Mouse (Mus musculus): ENCODE results near the gene Kcnj14. TPM values are rescaled to one million over a fixed set of nuclear protein-coding genes. Genes with fewer than 3 reads are reported as not detected.

The Kcnj14 gene
- polyA plus RNA-seq, 1 experiment from 2014 or later, result 0.32 TPM

- H3K36me3 ChIP-seq (replicated peaks; ENCODE audit: insufficient read depth, low read length), result no peaks in the 10 kb centered on the region
- peak overlapping the region; percentile 30; the same call in 1 of the 2 replicates for H3K9ac ChIP-seq (replicated peaks)
- TF ChIP-seq EP300 (IDR thresholded peaks at IDR 0.05; ENCODE audit: low read depth), result no peak
- no peak for TF ChIP-seq CTCF (IDR thresholded peaks at IDR 0.05; ENCODE audit: low read depth)
- H3K27me3 ChIP-seq (ENCODE audit: insufficient read depth, low read length), result peaks cover 43% of the 10 kb centered on the region
- ATAC-seq (peak; percentile 54), DNase-seq (peak; percentile 76)
- H3K9me3 ChIP-seq (ENCODE audit: low read length), result no peaks in the 10 kb centered on the region
- peak overlapping the region; percentile 75 for H3K4me2 ChIP-seq (ENCODE audit: low read depth, low read length)
- H3K4me3 ChIP-seq (ENCODE audit: low read depth, low read length), result peak overlapping the region; percentile 32; the same call in 1 of the 2 replicates
- peaks cover 26% of the 10 kb centered on the region for H3K4me1 ChIP-seq (ENCODE audit: insufficient read depth)
- 6% methylated on average over 18 of the region's 25 CpGs for WGBS (ENCODE audit: insufficient replicate concordance)
- H3K27ac ChIP-seq (ENCODE audit: low read depth), result no peak overlapping the region
Measured at GRCm38 (mm10) chr7:45800546-45801204, 23.9 kb downstream of the Kcnj14 start.

- H3K4me2 ChIP-seq (ENCODE audit: low read depth, low read length), result peak overlapping the region; percentile 75
- H3K9me3 ChIP-seq (ENCODE audit: low read length), result no peaks in the 10 kb centered on the region
- H3K27ac ChIP-seq (ENCODE audit: low read depth), result no peak overlapping the region
- peaks cover 26% of the 10 kb centered on the region for H3K4me1 ChIP-seq (ENCODE audit: insufficient read depth)
- peaks cover 44% of the 10 kb centered on the region for H3K27me3 ChIP-seq (ENCODE audit: insufficient read depth, low read length)
- ATAC-seq (no peak), DNase-seq (no peak)
- H3K36me3 ChIP-seq (replicated peaks; ENCODE audit: insufficient read depth, low read length), result no peaks in the 10 kb centered on the region
- H3K4me3 ChIP-seq (ENCODE audit: low read depth, low read length), result peak overlapping the region; percentile 32; the same call in 1 of the 2 replicates
- TF ChIP-seq CTCF (IDR thresholded peaks at IDR 0.05; ENCODE audit: low read depth) (no peak), EP300 (IDR thresholded peaks at IDR 0.05; ENCODE audit: low read depth) (no peak)
- 32% methylated on average over 7 of the region's 7 CpGs for WGBS (ENCODE audit: insufficient replicate concordance)
- H3K9ac ChIP-seq (replicated peaks), result no peak overlapping the region
Measured at GRCm38 (mm10) chr7:45800001-45800400, 24.6 kb downstream of the Kcnj14 start.

DNA sequence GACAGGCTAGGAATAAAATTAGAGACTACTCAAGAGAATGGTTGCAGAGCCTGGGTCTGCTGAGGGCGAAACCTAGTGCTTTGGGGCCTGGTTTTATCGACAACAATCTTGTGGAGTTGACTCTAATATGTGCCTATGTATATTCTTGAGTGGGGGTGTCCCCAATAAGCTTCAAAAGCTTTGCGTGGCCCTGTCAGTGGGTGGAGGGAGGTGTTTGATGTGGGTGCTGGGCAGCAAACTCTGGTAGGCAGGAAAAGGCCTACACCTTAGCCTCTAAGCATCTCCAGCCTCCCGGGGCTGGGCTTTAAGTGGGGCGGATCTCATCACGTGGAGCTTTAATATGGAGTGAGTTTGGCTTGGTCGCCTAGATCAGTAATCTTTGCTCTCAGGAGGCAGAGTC lies 25.7 kb downstream of the Kcnj14 start:
- H3K27ac ChIP-seq (ENCODE audit: low read depth), result no peak overlapping the region
- peaks cover 26% of the 10 kb centered on the region for H3K4me1 ChIP-seq (ENCODE audit: insufficient read depth)
- no peak overlapping the region for H3K9ac ChIP-seq (replicated peaks)
- 52% methylated on average over 7 of the region's 7 CpGs for WGBS (ENCODE audit: insufficient replicate concordance)
- ATAC-seq (no peak), DNase-seq (no peak)
- no peaks in the 10 kb centered on the region for H3K36me3 ChIP-seq (replicated peaks; ENCODE audit: insufficient read depth, low read length)
- H3K4me3 ChIP-seq (ENCODE audit: low read depth, low read length), result peak overlapping the region; percentile 49; the same call in 1 of the 2 replicates
- H3K27me3 ChIP-seq (ENCODE audit: insufficient read depth, low read length), result peaks cover 48% of the 10 kb centered on the region
- TF ChIP-seq EP300 (IDR thresholded peaks at IDR 0.05; ENCODE audit: low read depth), result no peak
- TF ChIP-seq CTCF (IDR thresholded peaks at IDR 0.05; ENCODE audit: low read depth), result no peak
- H3K9me3 ChIP-seq (ENCODE audit: low read length), result no peaks in the 10 kb centered on the region
- H3K4me2 ChIP-seq (ENCODE audit: low read depth, low read length), result peak overlapping the region; percentile 75; the same call in 1 of the 2 replicates

DNA sequence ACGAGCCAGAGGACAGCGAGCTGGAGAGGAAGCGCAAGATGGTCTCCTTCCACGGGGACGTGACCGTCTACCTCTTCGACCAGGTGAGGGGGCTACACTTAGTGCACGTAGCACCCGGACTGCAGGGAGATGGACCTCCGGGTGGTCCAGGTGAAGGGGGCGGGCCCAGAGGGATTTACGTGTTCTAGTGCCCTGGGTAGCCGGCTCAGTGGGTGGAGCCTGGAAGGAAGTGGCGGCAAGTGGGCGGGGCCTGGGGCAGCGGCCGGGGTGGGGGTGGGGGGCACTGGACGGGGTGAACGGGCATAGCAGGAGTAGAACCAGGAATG lies 26.1 kb downstream of the Kcnj14 start:
- Histone ChIP-seq H3K36me3 (replicated peaks; ENCODE audit: insufficient read depth, low read length) (no peaks in the 10 kb centered on the region), H3K4me3 (ENCODE audit: low read depth, low read length) (peak overlapping the region; percentile 49), H3K4me1 (ENCODE audit: insufficient read depth) (peaks cover 26% of the 10 kb centered on the region), H3K9me3 (ENCODE audit: low read length) (no peaks in the 10 kb centered on the region), H3K4me2 (ENCODE audit: low read depth, low read length) (peak overlapping the region; percentile 75), H3K9ac (replicated peaks) (peak overlapping the region; percentile 42; the same call in 1 of the 2 replicates), H3K27me3 (ENCODE audit: insufficient read depth, low read length) (peaks cover 53% of the 10 kb centered on the region), H3K27ac (ENCODE audit: low read depth) (no peak overlapping the region)
- ATAC-seq (no peak), DNase-seq (peak; percentile 43)
- WGBS (ENCODE audit: insufficient replicate concordance), result 2% methylated on average over 19 of the region's 19 CpGs
- TF ChIP-seq EP300 (IDR thresholded peaks at IDR 0.05; ENCODE audit: low read depth) (no peak), CTCF (IDR thresholded peaks at IDR 0.05; ENCODE audit: low read depth) (no peak)

DNA sequence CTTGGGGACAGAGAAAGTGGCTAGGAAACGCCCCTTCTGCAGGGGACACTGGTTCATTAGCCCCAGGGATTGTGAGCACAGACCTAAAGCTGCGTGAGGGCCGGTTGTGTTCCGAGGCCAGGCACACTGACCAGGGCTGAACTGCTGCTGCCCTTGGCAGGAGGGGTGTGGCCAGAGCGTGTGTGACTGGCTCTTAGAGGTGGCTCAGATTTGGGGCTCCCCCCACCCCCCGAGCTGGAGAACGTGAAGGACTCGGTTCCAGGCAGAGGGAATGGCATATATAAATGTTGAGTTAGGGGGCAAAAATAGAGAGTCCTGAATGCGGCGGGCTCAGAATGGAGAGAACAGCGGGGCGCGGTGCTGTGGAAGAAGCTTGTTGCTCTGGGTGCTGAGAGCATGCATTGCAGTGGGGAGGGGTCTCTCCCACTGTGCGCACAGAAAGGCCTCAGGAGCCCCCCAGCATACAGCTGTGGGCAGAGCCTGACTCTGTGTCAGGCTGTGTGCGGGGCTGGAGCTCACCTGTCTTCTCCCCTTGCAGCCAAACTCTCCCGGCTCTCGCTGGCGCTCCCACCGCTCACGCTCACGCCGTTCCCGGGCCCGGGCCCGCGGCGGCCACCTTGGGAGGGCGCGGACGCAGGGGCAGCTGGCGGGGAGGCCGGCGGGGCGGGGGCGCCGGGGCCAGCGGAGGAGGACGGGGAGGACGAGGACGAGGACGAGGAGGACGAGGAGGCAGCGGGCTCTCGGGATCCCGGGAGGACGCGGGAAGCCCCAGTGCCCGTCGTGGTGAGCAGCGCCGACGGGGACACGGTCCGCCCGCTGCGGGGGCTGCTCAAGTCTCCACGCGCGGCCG lies 26.7 kb downstream of the Kcnj14 start:
- Histone ChIP-seq H3K27me3 (ENCODE audit: insufficient read depth, low read length) (peaks cover 53% of the 10 kb centered on the region), H3K4me2 (ENCODE audit: low read depth, low read length) (peak overlapping the region; percentile 75), H3K27ac (ENCODE audit: low read depth) (no peak overlapping the region), H3K9ac (replicated peaks) (peak overlapping the region; percentile 42; the same call in 1 of the 2 replicates), H3K4me3 (ENCODE audit: low read depth, low read length) (peak overlapping the region; percentile 49), H3K36me3 (replicated peaks; ENCODE audit: insufficient read depth, low read length) (no peaks in the 10 kb centered on the region), H3K9me3 (ENCODE audit: low read length) (no peaks in the 10 kb centered on the region), H3K4me1 (ENCODE audit: insufficient read depth) (peaks cover 26% of the 10 kb centered on the region)
- no peak for TF ChIP-seq CTCF (IDR thresholded peaks at IDR 0.05; ENCODE audit: low read depth)
- TF ChIP-seq EP300 (IDR thresholded peaks at IDR 0.05; ENCODE audit: low read depth), result no peak
- 3% methylated on average over 58 of the region's 60 CpGs for WGBS (ENCODE audit: insufficient replicate concordance)
- ATAC-seq (no peak), DNase-seq (no peak)

DNA sequence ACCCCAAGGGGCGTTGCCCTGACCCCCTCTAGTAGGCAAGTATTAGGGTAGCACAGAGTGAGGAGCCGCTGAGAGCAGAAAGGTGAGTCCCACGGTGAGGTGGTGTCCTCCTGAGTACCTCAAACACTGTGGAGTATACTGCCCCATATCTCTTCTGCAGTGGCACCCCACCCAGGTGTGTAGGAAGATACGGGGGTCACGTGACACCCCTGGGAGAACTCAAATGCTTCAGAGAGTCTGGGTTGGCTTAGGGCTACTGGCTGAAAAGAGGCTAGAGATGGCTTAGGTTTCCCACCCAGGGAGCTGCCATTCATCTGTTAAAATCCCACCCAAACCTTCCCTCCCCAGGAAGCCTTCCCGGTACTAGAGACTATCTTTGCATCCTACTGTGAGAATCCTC lies 27.6 kb downstream of the Kcnj14 start:
- H3K9ac ChIP-seq (replicated peaks), result no peak overlapping the region

More for the DNA sequence above, 27.6 kb downstream of the Kcnj14 start:
- WGBS (ENCODE audit: insufficient replicate concordance), result 47% methylated on average over 6 of the region's 6 CpGs
- H3K36me3 ChIP-seq (replicated peaks; ENCODE audit: insufficient read depth, low read length), result no peaks in the 10 kb centered on the region
- no peaks in the 10 kb centered on the region for H3K9me3 ChIP-seq (ENCODE audit: low read length)
- no peak overlapping the region for H3K27ac ChIP-seq (ENCODE audit: low read depth)
- no peak for DNase-seq
- H3K27me3 ChIP-seq (ENCODE audit: insufficient read depth, low read length), result peaks cover 53% of the 10 kb centered on the region
- peak overlapping the region; percentile 75; the same call in 1 of the 2 replicates for H3K4me2 ChIP-seq (ENCODE audit: low read depth, low read length)
- peaks cover 26% of the 10 kb centered on the region for H3K4me1 ChIP-seq (ENCODE audit: insufficient read depth)
- no peak overlapping the region for H3K4me3 ChIP-seq (ENCODE audit: low read depth, low read length)
- TF ChIP-seq EP300 (IDR thresholded peaks at IDR 0.05; ENCODE audit: low read depth) (no peak; the same call in 1 of the 2 replicates), CTCF (IDR thresholded peaks at IDR 0.05; ENCODE audit: low read depth) (no peak)
- peak; percentile 35 for ATAC-seq
